ENCODE assay signal across 8 mouse cellular contexts in the genomic region with DNA sequence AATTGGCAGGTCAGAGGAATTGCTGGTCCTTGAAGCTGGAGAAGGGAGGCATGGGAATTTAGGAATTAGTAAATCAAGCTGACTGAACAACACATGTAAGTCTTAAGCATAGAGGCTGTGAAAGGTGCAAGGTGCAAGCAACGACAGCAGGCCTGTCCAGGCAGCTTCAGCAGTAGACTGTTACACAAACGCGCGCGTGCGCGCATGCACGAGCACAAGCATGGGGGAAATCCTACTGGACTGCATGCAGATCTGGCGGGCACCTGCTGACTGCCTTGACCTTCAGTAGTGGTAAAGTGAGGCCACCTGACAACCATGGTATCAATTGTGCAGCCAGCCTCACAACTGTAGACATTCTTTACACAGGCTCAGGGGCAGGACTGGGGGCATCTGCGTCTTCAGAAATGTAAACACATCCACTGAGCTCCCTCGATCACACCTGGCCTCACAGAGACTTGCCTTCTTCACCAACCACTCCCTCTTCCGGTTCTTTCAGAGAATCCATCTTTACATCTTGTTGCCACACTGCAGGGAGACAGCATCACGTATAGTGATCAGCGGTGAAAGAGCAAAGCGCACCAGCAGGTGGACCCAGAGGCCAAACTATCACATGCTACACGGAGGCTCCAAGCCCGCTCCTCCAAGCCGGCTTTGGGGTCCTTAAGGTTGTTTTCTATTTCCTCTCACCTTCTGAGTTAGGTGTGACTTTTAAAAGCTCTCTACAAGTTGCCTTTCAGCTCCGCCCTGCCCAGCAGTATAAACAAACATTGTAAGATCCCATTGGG. TPM values are rescaled to one million over a fixed set of nuclear protein-coding genes. Genes with fewer than 3 reads are reported as not detected.
A peak's percentile ranks its signal among the peaks of the same experiment; 100 is the strongest.
DNase-seq lines count a peak whose midpoint lies in the region; ATAC-seq lines count a peak whose summit lies in the region.
"Had no signal": no experiment of that assay in that cellular context is flagged by ENCODE, and none has a peak within 500 bp of the region (broad histone marks: within the 10 kb centered on the region; RNA-seq: fewer than 3 reads in every experiment).

No protein-coding gene starts in this region.

- no peaks in the 10 kb centered on the region for H3K9me3 ChIP-seq in limb, embryonic 11.5 days (ENCODE audit: control insufficient read depth, low read length)
- H3K9me3 ChIP-seq in limb, embryonic 10.5 days (replicated peaks) = no peaks in the 10 kb centered on the region
- no peaks in the 10 kb centered on the region for H3K9me3 ChIP-seq in heart, embryonic 15.5 days (replicated peaks)
- H3K9me3 ChIP-seq: liver, embryonic 13.5 days had no signal

- H3K27ac ChIP-seq in limb, embryonic 11.5 days (replicated peaks; ENCODE audit: low read depth, low read length) = no peak overlapping the region
- H3K27ac ChIP-seq in limb, embryonic 10.5 days = no peak overlapping the region
- H3K27ac ChIP-seq in heart, embryonic 15.5 days = no peak overlapping the region
- H3K27ac ChIP-seq: liver, embryonic 13.5 days had no signal

- no peak overlapping the region for H3K9ac ChIP-seq in limb, embryonic 11.5 days (ENCODE audit: low read length)
- H3K9ac ChIP-seq in heart, embryonic 15.5 days = no peak overlapping the region
- H3K9ac ChIP-seq: liver, embryonic 13.5 days had no signal

- peak; percentile 60 for DNase-seq in limb, embryonic 11.5 days (ENCODE audit: low spot score)
- no peak for DNase-seq in limb, embryonic 10.5 days (ENCODE audit: low spot score)
- DNase-seq in retina, postnatal 1 day = peak; percentile 47
- no peak for DNase-seq in gastrocnemius, adult 8-10 months (ENCODE audit: low spot score in 2 of 2)
- DNase-seq in frontal cortex, postnatal 25 days (ENCODE audit: low spot score in 2 of 2) = no peak
- DNase-seq: liver, embryonic 13.5 days had no signal

- 49% methylated on average over 19 of the region's 19 CpGs for WGBS in limb, embryonic 11.5 days
- 52% methylated on average over 19 of the region's 19 CpGs for WGBS in limb, embryonic 10.5 days
- WGBS in heart, embryonic 15.5 days = 48% methylated on average over 19 of the region's 19 CpGs

- no peak overlapping the region for H3K4me3 ChIP-seq in limb, embryonic 11.5 days (ENCODE audit: low read depth, low read length)
- H3K4me3 ChIP-seq in limb, embryonic 10.5 days = no peak overlapping the region
- H3K4me3 ChIP-seq in heart, embryonic 15.5 days = no peak overlapping the region
- H3K4me3 ChIP-seq: liver, embryonic 13.5 days had no signal

- H3K4me2 ChIP-seq in limb, embryonic 11.5 days (ENCODE audit: low read depth, severe bottlenecking) = no peak overlapping the region
- peak overlapping the region; percentile 35 for H3K4me2 ChIP-seq in heart, embryonic 15.5 days
- H3K4me2 ChIP-seq: liver, embryonic 13.5 days had no signal

- H3K27me3 ChIP-seq in limb, embryonic 11.5 days (ENCODE audit: control insufficient read depth, insufficient read depth, low read length) = no peaks in the 10 kb centered on the region
- peaks cover 16% of the 10 kb centered on the region; the same call in 1 of the 2 replicates for H3K27me3 ChIP-seq in limb, embryonic 10.5 days (ENCODE audit: low read depth, poor library complexity, severe bottlenecking)
- no peaks in the 10 kb centered on the region for H3K27me3 ChIP-seq in heart, embryonic 15.5 days

- H3K4me1 ChIP-seq in limb, embryonic 11.5 days (ENCODE audit: control insufficient read depth, insufficient read depth, low read length) = peaks cover 4% of the 10 kb centered on the region; the same call in 1 of the 2 replicates
- H3K4me1 ChIP-seq in limb, embryonic 10.5 days = peaks cover 15% of the 10 kb centered on the region
- H3K4me1 ChIP-seq in heart, embryonic 15.5 days (replicated peaks) = no peaks in the 10 kb centered on the region
- H3K4me1 ChIP-seq: liver, embryonic 13.5 days had no signal

- ATAC-seq in limb, embryonic 11.5 days (ENCODE audit: insufficient number of reproducible peaks, low FRiP score, low TSS enrichment, low read depth) = no peak
- peak; percentile 39 for ATAC-seq in common myeloid progenitor, adult 5-6 weeks (replicated peaks; ENCODE audit: low read depth, poor library complexity, severe bottlenecking)
- no peak for ATAC-seq in heart, embryonic 15.5 days (replicated peaks; ENCODE audit: insufficient number of reproducible peaks, insufficient read depth, low FRiP score, low read depth)

- H3K36me3 ChIP-seq in limb, embryonic 11.5 days (ENCODE audit: control insufficient read depth, insufficient read depth, low read length) = no peaks in the 10 kb centered on the region
- no peaks in the 10 kb centered on the region for H3K36me3 ChIP-seq in limb, embryonic 10.5 days
- no peaks in the 10 kb centered on the region for H3K36me3 ChIP-seq in heart, embryonic 15.5 days
- H3K36me3 ChIP-seq: liver, embryonic 13.5 days had no signal

RNA-seq across cellular contexts. Expression of a gene that starts 16.9 kb away (rescaled TPM):
- polyA plus RNA-seq in limb, embryonic 11.5 days (2014; fragmentation: Nextera tagmentation; extraction: Ambion mirVana) = 47.5 and 55.3 TPM in 2 replicates
- polyA plus RNA-seq in limb, embryonic 10.5 days (2016; fragmentation: Nextera tagmentation; extraction: Ambion mirVana) = 32.7 and 38.7 TPM in 2 replicates
- 0.46 TPM in 1 of 2 replicates, not detected in the other for total RNA-seq in common myeloid progenitor, adult 5-6 weeks (2017)
- 21.2 and 24.0 TPM in 2 replicates for polyA plus RNA-seq in heart, embryonic 15.5 days (2015; fragmentation: Nextera tagmentation; extraction: Ambion mirVana)
- 1 to 10 TPM; 1.7 to 4.8 (median 3.3) TPM for total RNA-seq in gastrocnemius, adult 8-10 months (2022)

Comparison
In these comparisons a context has a peak if more than half of its experiments do, and no peak if none do; other contexts are left out.
1. DNase-seq: peak in limb, embryonic 11.5 days (single experiment) and retina, postnatal 1 day (single experiment); none in limb, embryonic 10.5 days (single experiment), gastrocnemius, adult 8-10 months (0 of 2) and frontal cortex, postnatal 25 days (0 of 2).